ENCODE assay signal across 22 mouse cellular contexts in the genomic region with DNA sequence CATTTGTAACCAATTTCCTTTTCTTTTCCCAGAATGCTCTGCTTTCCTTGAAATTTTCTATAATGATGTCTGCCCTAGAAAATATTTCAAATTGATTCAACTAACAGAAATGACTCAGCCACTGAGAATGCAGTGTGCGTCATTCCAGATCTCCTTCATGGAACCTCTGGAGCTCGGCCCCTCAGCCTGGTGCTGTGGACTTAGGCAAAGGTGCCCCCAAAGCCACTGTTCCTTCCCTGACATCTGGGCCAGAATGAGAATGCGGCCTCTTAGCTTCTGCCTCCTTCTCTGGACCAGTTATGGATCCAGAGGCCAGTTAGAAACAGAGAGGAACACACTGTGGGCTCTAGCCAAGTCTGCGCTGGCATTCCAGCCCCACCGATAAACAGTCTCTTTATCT.
DNase-seq lines count a peak whose midpoint lies in the region; ATAC-seq and TF ChIP-seq lines count a peak whose summit lies in the region.
"Had no signal": no experiment of that assay in that cellular context is flagged by ENCODE, and none has a peak within 500 bp of the region (broad histone marks: within the 10 kb centered on the region; RNA-seq: fewer than 3 reads in every experiment).

No protein-coding gene starts in this region.

- H3K9ac ChIP-seq in embryonic facial prominence, embryonic 14.5 days (ENCODE audit: low read depth, low read length): no peak overlapping the region
- H3K9ac ChIP-seq in intestine, embryonic 15.5 days: no peak overlapping the region
- no peak overlapping the region for H3K9ac ChIP-seq in intestine, postnatal 0 days (ENCODE audit: low read depth, low read length)
- H3K9ac ChIP-seq in stomach, embryonic 14.5 days (replicated peaks; ENCODE audit: low read depth, low read length): no peak overlapping the region
- no peak overlapping the region for H3K9ac ChIP-seq in stomach, postnatal 0 days (ENCODE audit: low read length)
- H3K9ac ChIP-seq: hindbrain, embryonic 12.5 days; limb, embryonic 13.5 days; liver, embryonic 14.5 days; neural tube, embryonic 12.5 days had no signal

- 0 out of 2 replicates have a peak, but pooled peaks have one; percentile 33 for ATAC-seq in embryonic facial prominence, embryonic 14.5 days (ENCODE audit: low read depth)
- no peak for ATAC-seq in intestine, embryonic 15.5 days
- ATAC-seq in intestine, postnatal 0 days: no peak
- ATAC-seq in stomach, embryonic 14.5 days (ENCODE audit: insufficient number of reproducible peaks, insufficient read depth, low FRiP score, low read depth): peak; percentile 23; the same call in 1 of the 2 replicates
- no peak for ATAC-seq in stomach, postnatal 0 days (ENCODE audit: low FRiP score, low TSS enrichment)
- ATAC-seq: activated CD4-positive, CD25-positive, alpha-beta regulatory T cell, adult 4 months; inflammation-experienced regulatory T-cells, adult 6 months had no signal

- DNase-seq in embryonic facial prominence, embryonic 14.5 days (ENCODE audit: low spot score): no peak
- no peak for DNase-seq in embryonic facial prominence, embryonic 10.5 days (ENCODE audit: low spot score)
- DNase-seq in stomach, postnatal 0 days (ENCODE audit: low spot score): no peak
- DNase-seq in spleen, postnatal 36 days (ENCODE audit: low spot score in 2 of 2): no peak
- no peak for DNase-seq in cerebellum, adult 11-12 months
- DNase-seq: cerebellum, adult 18-20 months; cerebellum, postnatal 36 days; kidney, postnatal 10 days; right cerebral cortex, postnatal 14 days; thymus, postnatal 36 days had no signal

- no peak overlapping the region for H3K4me2 ChIP-seq in embryonic facial prominence, embryonic 14.5 days (ENCODE audit: low read depth, low read length)
- H3K4me2 ChIP-seq in intestine, embryonic 15.5 days (replicated peaks): no peak overlapping the region
- H3K4me2 ChIP-seq in intestine, postnatal 0 days (replicated peaks; ENCODE audit: low read depth): no peak overlapping the region
- no peak overlapping the region for H3K4me2 ChIP-seq in stomach, embryonic 14.5 days (replicated peaks; ENCODE audit: low read depth, low read length)
- H3K4me2 ChIP-seq in stomach, postnatal 0 days (replicated peaks; ENCODE audit: low read depth): no peak overlapping the region
- H3K4me2 ChIP-seq: hindbrain, embryonic 12.5 days; limb, embryonic 13.5 days; midbrain, embryonic 11.5 days; neural tube, embryonic 12.5 days had no signal

- H3K27me3 ChIP-seq in embryonic facial prominence, embryonic 14.5 days (replicated peaks; ENCODE audit: control insufficient read depth, insufficient read depth, low read length): no peaks in the 10 kb centered on the region
- no peaks in the 10 kb centered on the region for H3K27me3 ChIP-seq in embryonic facial prominence, embryonic 10.5 days (replicated peaks; ENCODE audit: low read depth, poor library complexity, severe bottlenecking)
- no peaks in the 10 kb centered on the region for H3K27me3 ChIP-seq in intestine, embryonic 15.5 days (replicated peaks)
- no peaks in the 10 kb centered on the region for H3K27me3 ChIP-seq in intestine, postnatal 0 days (replicated peaks; ENCODE audit: control insufficient read depth, insufficient read depth, low read length)
- H3K27me3 ChIP-seq in stomach, embryonic 14.5 days (ENCODE audit: control insufficient read depth, insufficient read depth, low read length): no peaks in the 10 kb centered on the region
- H3K27me3 ChIP-seq in stomach, postnatal 0 days (ENCODE audit: control insufficient read depth, insufficient read depth, low read length): no peaks in the 10 kb centered on the region
- H3K27me3 ChIP-seq: hindbrain, embryonic 12.5 days; limb, embryonic 13.5 days; neural tube, embryonic 12.5 days; Patski had no signal

- H3K27ac ChIP-seq in embryonic facial prominence, embryonic 14.5 days (replicated peaks; ENCODE audit: low read depth, low read length): no peak overlapping the region
- H3K27ac ChIP-seq in embryonic facial prominence, embryonic 10.5 days (replicated peaks): no peak overlapping the region
- H3K27ac ChIP-seq in intestine, embryonic 15.5 days: peak overlapping the region; percentile 52; the same call in 1 of the 2 replicates
- H3K27ac ChIP-seq in intestine, postnatal 0 days (ENCODE audit: low read depth, low read length): no peak overlapping the region
- H3K27ac ChIP-seq in stomach, embryonic 14.5 days (ENCODE audit: low read length): no peak overlapping the region
- H3K27ac ChIP-seq in stomach, postnatal 0 days (replicated peaks): no peak overlapping the region
- H3K27ac ChIP-seq: hindbrain, embryonic 12.5 days; limb, embryonic 13.5 days; liver, embryonic 14.5 days; macrophage; neural tube, embryonic 12.5 days had no signal

- TF ChIP-seq EP300 in stomach, postnatal 0 days (optimal IDR thresholded peaks at IDR 0.05): no peak

- peaks cover 26% of the 10 kb centered on the region for H3K4me1 ChIP-seq in embryonic facial prominence, embryonic 14.5 days (ENCODE audit: control insufficient read depth, insufficient read depth, low read length)
- H3K4me1 ChIP-seq in embryonic facial prominence, embryonic 10.5 days: peaks cover 24% of the 10 kb centered on the region
- H3K4me1 ChIP-seq in intestine, embryonic 15.5 days (replicated peaks): peaks cover 10% of the 10 kb centered on the region; the same call in 1 of the 2 replicates
- H3K4me1 ChIP-seq in intestine, postnatal 0 days (replicated peaks; ENCODE audit: control insufficient read depth, insufficient read depth, low read length): no peaks in the 10 kb centered on the region
- H3K4me1 ChIP-seq in stomach, embryonic 14.5 days (ENCODE audit: control insufficient read depth, insufficient read depth, low read length): peaks cover 4% of the 10 kb centered on the region; the same call in 1 of the 2 replicates
- no peaks in the 10 kb centered on the region for H3K4me1 ChIP-seq in stomach, postnatal 0 days (replicated peaks; ENCODE audit: control insufficient read depth, insufficient read depth)

- WGBS in embryonic facial prominence, embryonic 14.5 days: 79% methylated on average over 5 of the region's 5 CpGs
- WGBS in embryonic facial prominence, embryonic 10.5 days: 91% methylated on average over 5 of the region's 5 CpGs
- WGBS in intestine, embryonic 15.5 days: 73% methylated on average over 5 of the region's 5 CpGs
- WGBS in intestine, postnatal 0 days: 70% methylated on average over 5 of the region's 5 CpGs
- 74% methylated on average over 5 of the region's 5 CpGs for WGBS in stomach, embryonic 14.5 days
- 69% methylated on average over 5 of the region's 5 CpGs for WGBS in stomach, postnatal 0 days

- no peak overlapping the region for H3K4me3 ChIP-seq in embryonic facial prominence, embryonic 14.5 days (ENCODE audit: low read depth, low read length)
- no peak overlapping the region for H3K4me3 ChIP-seq in embryonic facial prominence, embryonic 10.5 days
- no peak overlapping the region for H3K4me3 ChIP-seq in intestine, embryonic 15.5 days (replicated peaks)
- no peak overlapping the region for H3K4me3 ChIP-seq in intestine, postnatal 0 days (ENCODE audit: low read depth, low read length)
- H3K4me3 ChIP-seq in stomach, embryonic 14.5 days (ENCODE audit: low read depth, low read length): no peak overlapping the region
- H3K4me3 ChIP-seq in stomach, postnatal 0 days (ENCODE audit: low read depth, low read length): no peak overlapping the region
- H3K4me3 ChIP-seq: hindbrain, embryonic 12.5 days; limb, embryonic 13.5 days; neural tube, embryonic 12.5 days had no signal

- TF ChIP-seq CTCF in intestine, postnatal 0 days (IDR thresholded peaks at IDR 0.05; ENCODE audit: low read depth): no peak
- no peak for TF ChIP-seq CTCF in stomach, postnatal 0 days (IDR thresholded peaks at IDR 0.05; ENCODE audit: low read depth)

- no peaks in the 10 kb centered on the region for H3K9me3 ChIP-seq in embryonic facial prominence, embryonic 14.5 days (ENCODE audit: control insufficient read depth, low read length)
- no peaks in the 10 kb centered on the region for H3K9me3 ChIP-seq in embryonic facial prominence, embryonic 10.5 days
- H3K9me3 ChIP-seq in intestine, embryonic 15.5 days: no peaks in the 10 kb centered on the region
- no peaks in the 10 kb centered on the region for H3K9me3 ChIP-seq in intestine, postnatal 0 days (ENCODE audit: control insufficient read depth)
- H3K9me3 ChIP-seq in stomach, embryonic 14.5 days (ENCODE audit: control insufficient read depth, low read depth, low read length): no peaks in the 10 kb centered on the region
- no peaks in the 10 kb centered on the region for H3K9me3 ChIP-seq in stomach, postnatal 0 days (ENCODE audit: control insufficient read depth, low read length)
- H3K9me3 ChIP-seq: hindbrain, embryonic 12.5 days; limb, embryonic 13.5 days; neural tube, embryonic 12.5 days had no signal

- H3K36me3 ChIP-seq in embryonic facial prominence, embryonic 14.5 days (ENCODE audit: control insufficient read depth, insufficient read depth, low read length): no peaks in the 10 kb centered on the region
- no peaks in the 10 kb centered on the region for H3K36me3 ChIP-seq in embryonic facial prominence, embryonic 10.5 days (replicated peaks)
- no peaks in the 10 kb centered on the region for H3K36me3 ChIP-seq in intestine, embryonic 15.5 days
- no peaks in the 10 kb centered on the region for H3K36me3 ChIP-seq in intestine, postnatal 0 days (ENCODE audit: control insufficient read depth, insufficient read depth)
- no peaks in the 10 kb centered on the region for H3K36me3 ChIP-seq in stomach, embryonic 14.5 days (ENCODE audit: control insufficient read depth, insufficient read depth, low read length)
- no peaks in the 10 kb centered on the region for H3K36me3 ChIP-seq in stomach, postnatal 0 days (ENCODE audit: control insufficient read depth, insufficient read depth, low read length)
- H3K36me3 ChIP-seq: hindbrain, embryonic 12.5 days; limb, embryonic 13.5 days; neural tube, embryonic 12.5 days had no signal

Comparison
In these comparisons a context has a peak if more than half of its experiments do, and no peak if none do; other contexts are left out.
1. ATAC-seq: peak in embryonic facial prominence, embryonic 14.5 days (single experiment) and stomach, embryonic 14.5 days (single experiment); none in intestine, embryonic 15.5 days (single experiment), intestine, postnatal 0 days (single experiment) and stomach, postnatal 0 days (single experiment).